Mouse (Mus musculus) layer of hippocampus, adult 2 months (tissue): ENCODE data around the gene Tnfrsf25. TPM values are rescaled to one million over a fixed set of nuclear protein-coding genes. Genes with fewer than 3 reads are reported as not detected.

Source experiments
- DNase-seq, 2 experiments: peaks; one replicate each; pipeline ENCODE4 v3.0.0; 2022; ENCODE audit warnings: low spot score in 2 of 2
- H3K27ac ChIP-seq: fragments of 200-600 bp; 2 replicates; pipeline ENCODE4 v1.8.1; 2022
- H3K4me3 ChIP-seq: fragments of 200-600 bp; 2 replicates; pipeline ENCODE4 v1.8.1; 2022; ENCODE audit warnings: mild to moderate bottlenecking
- CTCF ChIP-seq: fragments of 200-600 bp; conservative IDR thresholded peaks from 2 replicates; pipeline ENCODE4 v1.8.1; 2022; ENCODE audit warnings: antibody characterized with exemption, mild to moderate bottlenecking, moderate library complexity
- total RNA-seq, 2 experiments: library from RNA; stranded (reverse); gene quantifications; 2 replicates each; pipeline ENCODE4 v1.2.3; 2021

Gene Tnfrsf25
- total RNA-seq, 2 experiments from 2014 or later: 22.7 to 48.4 TPM

- no peak for DNase-seq
- H3K27ac ChIP-seq: peak overlapping the region; percentile 74; the same call in 1 of the 2 replicates
- no peak overlapping the region for H3K4me3 ChIP-seq
- no peak for TF ChIP-seq CTCF
These were observed 32.0 kb upstream of the Tnfrsf25 start for GRCm38 (mm10) chr4:152083611-152084220.

- TF ChIP-seq CTCF: no peak
- Histone ChIP-seq H3K27ac (no peak overlapping the region), H3K4me3 (no peak overlapping the region)
- no peak for DNase-seq
These were observed 31.1 kb upstream of the Tnfrsf25 start for GRCm38 (mm10) chr4:152084616-152085015.

DNA sequence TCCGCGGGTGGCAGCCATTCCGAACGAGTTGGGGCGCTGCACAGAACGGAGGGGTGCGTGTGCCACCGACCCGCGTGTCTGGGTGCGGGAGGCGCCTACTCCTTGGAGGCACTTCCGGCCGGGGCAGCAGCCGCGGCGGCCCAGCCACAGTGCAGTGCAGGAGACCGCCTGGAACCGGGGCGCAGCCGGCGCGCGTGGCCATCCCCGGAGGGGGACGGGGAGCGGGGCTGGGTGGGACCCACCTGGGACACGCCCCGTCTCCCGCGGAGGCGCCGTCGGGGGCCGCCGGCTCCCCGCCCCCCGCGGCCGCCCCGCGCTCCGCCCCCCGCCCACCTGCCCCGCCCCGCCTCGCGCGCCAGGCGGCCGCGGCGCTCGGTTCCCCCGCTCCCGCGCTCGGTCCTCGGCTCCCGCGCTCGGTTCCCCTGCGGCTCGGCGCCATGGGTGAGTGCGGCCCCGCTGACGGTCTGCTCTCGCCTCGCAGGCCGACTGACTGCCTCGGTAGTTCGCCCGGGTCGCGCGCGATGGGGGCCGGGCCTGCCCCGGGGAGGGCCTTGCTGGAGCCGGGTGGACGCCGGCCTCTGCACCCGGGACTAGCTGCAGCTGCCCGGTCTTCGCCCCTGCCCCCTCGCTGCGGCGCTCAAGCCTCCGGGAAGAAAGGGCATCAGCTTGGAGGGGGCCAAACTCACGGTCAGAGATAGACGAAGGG is 29.1 kb upstream of the Tnfrsf25 start:
- peak in 1 of 2 experiments; percentile 67 for DNase-seq
- H3K27ac ChIP-seq: peak overlapping the region; percentile 98
- H3K4me3 ChIP-seq: peak overlapping the region; percentile 88
- TF ChIP-seq CTCF: no peak

GRCm38 (mm10) chr4:152087211-152088081 is 28.3 kb upstream of the Tnfrsf25 start:
- DNase-seq: no peak
- peak overlapping the region; percentile 88 for H3K4me3 ChIP-seq
- TF ChIP-seq CTCF: no peak
- peak overlapping the region; percentile 98 for H3K27ac ChIP-seq

DNA sequence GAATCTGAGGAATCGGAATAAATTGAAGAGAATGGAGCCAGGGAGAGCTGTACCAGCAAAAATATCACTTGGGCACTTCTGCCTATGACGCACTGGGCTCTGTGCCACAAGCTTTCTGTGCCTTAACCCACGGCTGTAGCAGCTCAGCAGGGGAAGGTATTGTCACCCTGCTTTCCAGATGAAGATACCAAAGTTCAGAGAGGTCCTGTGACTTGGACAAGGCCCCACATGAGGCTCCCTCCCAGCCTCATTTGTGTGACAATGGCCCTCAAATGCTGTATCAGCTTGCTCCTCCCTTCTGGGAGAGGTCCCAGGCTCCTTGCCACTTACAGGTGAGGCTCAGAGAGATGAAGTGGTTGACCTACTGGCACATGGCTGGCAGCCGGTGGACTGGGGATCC is 27.6 kb upstream of the Tnfrsf25 start:
- TF ChIP-seq CTCF: no peak
- peak overlapping the region; percentile 98 for H3K27ac ChIP-seq
- DNase-seq: no peak

GRCm38 (mm10) chr4:152088556-152089120 is 27.1 kb upstream of the Tnfrsf25 start:
- peak overlapping the region; percentile 98 for H3K27ac ChIP-seq
- no peak for TF ChIP-seq CTCF
- peak; percentile 90 to 92 for DNase-seq
- H3K4me3 ChIP-seq: peak overlapping the region; percentile 88

More for the DNA sequence above, 27.6 kb upstream of the Tnfrsf25 start:
- peak overlapping the region; percentile 88 for H3K4me3 ChIP-seq

GRCm38 (mm10) chr4:152090191-152090590 is 25.5 kb upstream of the Tnfrsf25 start:
- peak overlapping the region; percentile 88 for H3K4me3 ChIP-seq
- no peak for DNase-seq
- TF ChIP-seq CTCF: no peak
- H3K27ac ChIP-seq: peak overlapping the region; percentile 98

DNA sequence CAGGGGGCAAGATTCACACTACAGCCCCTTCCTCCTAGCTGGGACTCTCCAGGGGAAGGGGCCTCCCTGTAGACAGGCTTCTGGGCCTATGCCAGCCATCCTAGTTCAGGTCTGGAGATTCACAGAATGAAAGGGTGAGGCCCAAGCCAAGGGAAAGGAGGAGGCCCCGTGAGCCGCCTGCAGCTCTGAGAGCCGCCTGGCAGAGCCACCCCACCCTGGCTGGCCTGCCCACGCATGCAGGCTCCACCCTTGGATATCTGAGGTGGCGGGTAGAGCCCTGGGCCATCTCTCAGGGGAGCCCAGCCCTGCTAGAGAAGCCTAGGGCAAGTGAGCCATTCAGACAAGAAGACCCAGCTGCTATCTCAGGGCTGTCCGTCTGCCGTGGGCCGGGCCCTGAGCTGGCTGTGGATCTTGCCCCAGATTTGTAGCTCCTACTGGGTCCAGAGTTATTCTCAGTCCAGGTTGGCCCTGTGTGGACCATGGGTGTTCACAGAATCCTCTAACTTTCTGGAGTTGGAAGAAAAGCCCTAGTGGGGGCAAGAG is 22.9 kb upstream of the Tnfrsf25 start:
- TF ChIP-seq CTCF: no peak
- H3K27ac ChIP-seq: peak overlapping the region; percentile 77

GRCm38 (mm10) chr4:152094233-152094632 is 21.5 kb upstream of the Tnfrsf25 start:
- DNase-seq: no peak
- Histone ChIP-seq H3K27ac (no peak overlapping the region), H3K4me3 (no peak overlapping the region)
- TF ChIP-seq CTCF: no peak

More for the DNA sequence above, 22.9 kb upstream of the Tnfrsf25 start:
- peak overlapping the region; percentile 17 for H3K4me3 ChIP-seq
- no peak for DNase-seq

DNA sequence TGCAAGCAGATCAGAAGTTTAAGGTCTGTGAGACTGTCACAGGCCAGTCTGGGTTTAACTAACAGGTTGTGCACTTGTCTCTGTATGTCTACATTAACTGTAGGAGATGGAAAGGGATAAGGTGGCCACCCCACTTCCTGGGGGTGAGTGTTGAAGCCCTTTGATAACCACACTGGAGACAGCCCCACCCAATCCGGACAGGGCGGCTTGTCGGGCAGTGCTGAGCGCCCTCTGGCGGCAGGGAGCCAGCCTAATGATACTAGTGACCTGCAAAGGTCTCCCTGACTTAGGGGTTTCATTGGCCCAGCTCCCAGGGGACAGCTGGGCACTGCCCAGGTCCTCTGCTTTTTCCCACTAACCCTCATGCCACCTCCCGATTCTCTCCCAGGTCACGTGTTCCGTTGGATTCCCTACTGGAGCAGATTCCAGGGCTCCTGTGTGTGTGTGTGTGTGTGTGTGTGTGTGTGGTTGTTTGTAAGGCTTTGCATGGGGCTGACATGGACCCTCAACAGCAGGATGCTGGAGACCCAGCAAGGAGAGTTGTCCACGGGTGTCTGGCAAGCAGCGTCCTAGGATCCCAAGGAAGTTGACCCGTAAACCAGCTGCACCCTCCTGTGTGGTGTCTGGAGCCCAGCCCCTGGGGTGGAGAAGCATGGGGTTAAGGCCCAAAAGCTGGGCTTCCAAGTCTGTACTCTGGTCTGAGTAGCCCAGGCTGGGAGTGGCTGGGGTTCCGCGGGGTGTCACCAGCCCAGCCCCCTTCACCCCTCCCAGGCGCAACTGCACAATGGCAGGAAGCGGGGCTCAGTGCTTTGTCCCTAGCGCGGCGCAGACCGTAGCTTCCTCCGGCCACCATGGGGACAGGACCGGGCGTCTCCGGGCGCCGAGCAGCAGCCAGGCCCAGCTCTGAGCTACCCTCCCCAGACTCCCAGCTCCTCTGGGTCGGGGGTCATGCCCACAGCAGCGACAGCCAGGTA is 19.5 kb upstream of the Tnfrsf25 start:
- peak overlapping the region; percentile 44 for H3K4me3 ChIP-seq
- DNase-seq: peak in 1 of 2 experiments; percentile 68
- peak; percentile 89 for TF ChIP-seq CTCF
- H3K27ac ChIP-seq: peak overlapping the region; percentile 84

- peak overlapping the region; percentile 44 for H3K4me3 ChIP-seq
- TF ChIP-seq CTCF: no peak
- H3K27ac ChIP-seq: peak overlapping the region; percentile 84
- DNase-seq: no peak
These were observed 18.8 kb upstream of the Tnfrsf25 start for GRCm38 (mm10) chr4:152096927-152097326.
